Mouse (Mus musculus): ENCODE data around the gene Ascl5.

DNA sequence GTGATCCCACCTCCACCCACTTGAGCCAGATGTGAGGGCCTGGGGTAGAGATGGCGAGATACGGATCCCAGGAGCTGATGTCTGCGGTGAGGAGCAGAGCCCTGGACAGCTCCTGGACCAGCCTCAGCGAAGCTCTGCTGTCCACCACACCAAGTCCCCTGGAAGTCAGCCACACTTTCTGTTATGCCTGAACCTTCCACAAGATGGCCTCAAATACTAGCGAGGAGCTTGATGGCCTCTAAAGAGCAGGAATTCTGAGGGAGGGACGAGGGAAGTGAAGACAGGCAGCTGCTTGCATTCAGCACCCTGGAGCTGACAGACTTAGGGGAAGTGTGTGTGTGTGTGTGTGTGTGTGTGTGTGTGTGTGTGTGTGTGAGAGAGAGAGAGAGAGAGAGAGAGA lies 861 bp downstream of the Ascl5 start:
- no peak for TF ChIP-seq TAL1 (IDR thresholded peaks at IDR 0.05; ENCODE audit: low read length)
- no peak for TF ChIP-seq GATA1 (IDR thresholded peaks at IDR 0.05; ENCODE audit: low read length)

Measured in erythroblast, embryonic 14.5 days (primary cell).